In the genomic region with DNA sequence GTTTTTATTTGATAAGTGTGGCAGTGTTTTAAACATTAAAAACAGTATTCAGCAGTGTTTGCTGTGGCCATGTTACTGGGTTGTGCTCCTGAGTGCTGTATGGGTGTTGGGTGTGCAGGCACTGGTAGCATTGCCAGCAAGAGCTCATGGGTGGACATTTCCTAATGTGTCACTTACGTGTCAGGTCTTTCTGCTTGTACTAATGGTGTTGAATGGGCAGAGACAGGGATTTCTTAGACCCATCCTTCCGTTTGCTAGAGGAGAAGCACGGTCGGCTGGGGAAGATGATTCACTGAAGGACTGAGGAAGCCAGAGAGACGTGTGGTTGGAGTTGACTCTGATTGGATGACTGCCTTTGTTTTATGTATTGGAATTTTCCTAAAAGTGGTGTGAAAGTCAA, we compare ENCODE assay signal across 10 mouse cellular contexts.
DNase-seq lines count a peak whose midpoint lies in the region; ATAC-seq lines count a peak whose summit lies in the region.
"Had no signal": no experiment of that assay in that cellular context is flagged by ENCODE, and none has a peak within 500 bp of the region (broad histone marks: within the 10 kb centered on the region; RNA-seq: fewer than 3 reads in every experiment).

No protein-coding gene starts in this region.

- peak overlapping the region; percentile 53 for H3K4me3 ChIP-seq in hindbrain, embryonic 13.5 days
- peak overlapping the region; percentile 18 for H3K4me3 ChIP-seq in midbrain, embryonic 11.5 days (ENCODE audit: low read depth, low read length)
- H3K4me3 ChIP-seq: heart, embryonic 13.5 days; liver, embryonic 13.5 days had no signal

- H3K36me3 ChIP-seq in hindbrain, embryonic 13.5 days = no peaks in the 10 kb centered on the region
- H3K36me3 ChIP-seq in midbrain, embryonic 11.5 days (ENCODE audit: control insufficient read depth, insufficient read depth, low read length) = no peaks in the 10 kb centered on the region

- WGBS in hindbrain, embryonic 13.5 days = 44% methylated on average over 5 of the region's 5 CpGs
- WGBS in midbrain, embryonic 11.5 days = 81% methylated on average over 5 of the region's 5 CpGs

- H3K9ac ChIP-seq in hindbrain, embryonic 13.5 days = peak overlapping the region; percentile 75
- H3K9ac ChIP-seq in midbrain, embryonic 11.5 days (ENCODE audit: low read length) = no peak overlapping the region
- H3K9ac ChIP-seq: heart, embryonic 13.5 days; liver, embryonic 13.5 days had no signal

- H3K27me3 ChIP-seq in hindbrain, embryonic 13.5 days = no peaks in the 10 kb centered on the region
- H3K27me3 ChIP-seq in midbrain, embryonic 11.5 days (ENCODE audit: control insufficient read depth, insufficient read depth, low read length) = no peaks in the 10 kb centered on the region
- H3K27me3 ChIP-seq: heart, embryonic 13.5 days; liver, embryonic 13.5 days had no signal

- DNase-seq in retina, postnatal 1 day = peak; percentile 7
- no peak for DNase-seq in retina, embryonic 14.5 days (ENCODE audit: low spot score)
- DNase-seq in midbrain, embryonic 11.5 days (ENCODE audit: low spot score, missing footprints) = no peak
- no peak for DNase-seq in Muller cell, postnatal 12 days (ENCODE audit: inconsistent ontology term)
- DNase-seq in spleen, postnatal 14 days (ENCODE audit: low spot score in 2 of 2) = no peak
- DNase-seq in ovary, postnatal 10 days (ENCODE audit: low spot score) = no peak
- DNase-seq: liver, embryonic 13.5 days had no signal

- no peaks in the 10 kb centered on the region for H3K9me3 ChIP-seq in hindbrain, embryonic 13.5 days
- H3K9me3 ChIP-seq in midbrain, embryonic 11.5 days (ENCODE audit: control insufficient read depth, low read length) = no peaks in the 10 kb centered on the region
- H3K9me3 ChIP-seq: heart, embryonic 13.5 days; liver, embryonic 13.5 days had no signal

- 0 out of 2 replicates have a peak, but pooled peaks have one; percentile 41 for ATAC-seq in hindbrain, embryonic 13.5 days (ENCODE audit: low FRiP score)
- ATAC-seq in midbrain, embryonic 11.5 days (ENCODE audit: low FRiP score) = no peak
- no peak for ATAC-seq in granulocyte monocyte progenitor cell, adult 5-6 weeks (replicated peaks; ENCODE audit: poor library complexity, severe bottlenecking)

- H3K4me1 ChIP-seq in hindbrain, embryonic 13.5 days (replicated peaks) = peaks cover 3% of the 10 kb centered on the region
- no peaks in the 10 kb centered on the region for H3K4me1 ChIP-seq in midbrain, embryonic 11.5 days (ENCODE audit: control insufficient read depth, insufficient read depth, low read length)
- H3K4me1 ChIP-seq: liver, embryonic 13.5 days had no signal

- H3K27ac ChIP-seq in hindbrain, embryonic 13.5 days = peak overlapping the region; percentile 76
- no peak overlapping the region for H3K27ac ChIP-seq in midbrain, embryonic 11.5 days (ENCODE audit: low read depth, low read length)
- H3K27ac ChIP-seq: heart, embryonic 13.5 days; liver, embryonic 13.5 days had no signal

- H3K4me2 ChIP-seq in hindbrain, embryonic 13.5 days = peak overlapping the region; percentile 58
- peak overlapping the region; percentile 2; the same call in 1 of the 2 replicates for H3K4me2 ChIP-seq in midbrain, embryonic 11.5 days
- H3K4me2 ChIP-seq: heart, embryonic 13.5 days; liver, embryonic 13.5 days had no signal
